Mouse (Mus musculus) cerebellum, adult (tissue): Measurements from ENCODE around the gene Gmeb1.
A peak's percentile ranks its signal among the peaks of the same experiment; 100 is the strongest.
"Not testable (repeated sequence)": the region's sequence is repeated elsewhere in the genome, so short reads cannot be mapped to it uniquely, and the experiment has no call there.

ENCODE experiments used
- ATAC-seq: cut with Nextera tagmentation; 2 replicates; pipeline ENCODE4 v1.9.2; 2017; ENCODE audit warnings: mild to moderate bottlenecking, moderate library complexity, mixed read lengths; ENCODE audit not compliant: insufficient number of reproducible peaks, low FRiP score, low TSS enrichment

The Gmeb1 gene

GRCm38 (mm10) chr4:132234710-132235109 is 26.7 kb downstream of the Gmeb1 start:
- no peak for ATAC-seq

GRCm38 (mm10) chr4:132230422-132230821 is 31.0 kb downstream of the Gmeb1 start:
- no peak for ATAC-seq

GRCm38 (mm10) chr4:132222001-132222400 is 39.4 kb downstream of the Gmeb1 start:
- ATAC-seq: not testable (repeated sequence)

- ATAC-seq: not testable (repeated sequence)
These were observed 43.0 kb downstream of the Gmeb1 start for GRCm38 (mm10) chr4:132218439-132218838.

GRCm38 (mm10) chr4:132217781-132218180 is 43.6 kb downstream of the Gmeb1 start:
- no peak for ATAC-seq

GRCm38 (mm10) chr4:132216602-132217001 is 44.8 kb downstream of the Gmeb1 start:
- no peak for ATAC-seq

- ATAC-seq: no peak
These were observed 46.6 kb downstream of the Gmeb1 start for GRCm38 (mm10) chr4:132214847-132215246.

GRCm38 (mm10) chr4:132211953-132212734 is 49.3 kb downstream of the Gmeb1 start, which contains the start of gene Ythdf2:
TSS of gene Ythdf2 (minus strand) at chr4:132212303.
- ATAC-seq: peak; percentile 97

GRCm38 (mm10) chr4:132211091-132211942 is 50.1 kb downstream of the Gmeb1 start:
- peak; percentile 72; the same call in 1 of the 2 replicates for ATAC-seq

- ATAC-seq: no peak
These were observed 51.1 kb downstream of the Gmeb1 start for GRCm38 (mm10) chr4:132210325-132210724.

GRCm38 (mm10) chr4:132209299-132209698 is 52.1 kb downstream of the Gmeb1 start:
- ATAC-seq: no peak

- ATAC-seq: no peak
These were observed 54.1 kb downstream of the Gmeb1 start for GRCm38 (mm10) chr4:132207280-132207679.

GRCm38 (mm10) chr4:132198771-132199170 is 62.6 kb downstream of the Gmeb1 start:
- no peak for ATAC-seq

- no peak for ATAC-seq
These were observed 63.1 kb downstream of the Gmeb1 start for GRCm38 (mm10) chr4:132198285-132198712.

- no peak for ATAC-seq
These were observed 66.4 kb downstream of the Gmeb1 start for GRCm38 (mm10) chr4:132194975-132195374.

GRCm38 (mm10) chr4:132194373-132194772 is 67.0 kb downstream of the Gmeb1 start:
- no peak for ATAC-seq

GRCm38 (mm10) chr4:132187826-132188401 is 73.5 kb downstream of the Gmeb1 start:
- no peak for ATAC-seq

- no peak for ATAC-seq
These were observed 78.2 kb downstream of the Gmeb1 start for GRCm38 (mm10) chr4:132183162-132183561.

- ATAC-seq: no peak
These were observed 79.4 kb downstream of the Gmeb1 start for GRCm38 (mm10) chr4:132181721-132182658.

GRCm38 (mm10) chr4:132180710-132181109 is 80.7 kb downstream of the Gmeb1 start:
- ATAC-seq: no peak
